Mouse (Mus musculus) adrenal gland, postnatal 4 days (tissue): ENCODE data around the gene Ntsr1. TPM values are rescaled to one million over a fixed set of nuclear protein-coding genes. Genes with fewer than 3 reads are reported as not detected.

Experiments
- DNase-seq, 2 experiments: peaks; one replicate each; pipeline ENCODE4 v3.0.0; 2021 to 2022; ENCODE audit warnings: low spot score in 2 of 2, mixed read lengths in 2 of 2
- total RNA-seq, 2 experiments: library from RNA; stranded (reverse); gene quantifications; 2 replicates each; pipeline ENCODE4 v1.2.3; 2021

Ntsr1 gene
- total RNA-seq, 2 experiments from 2014 or later: 0.25 to 0.73 TPM

- DNase-seq: no peak
Measured at GRCm38 (mm10) chr2:180506281-180506680, 6.5 kb downstream of the Ntsr1 start.

GRCm38 (mm10) chr2:180508455-180509115, 8.8 kb downstream of the Ntsr1 start:
- no peak for DNase-seq

GRCm38 (mm10) chr2:180510867-180511266, 11.1 kb downstream of the Ntsr1 start:
- no peak for DNase-seq

GRCm38 (mm10) chr2:180511875-180512661, 12.3 kb downstream of the Ntsr1 start:
- DNase-seq: no peak

- DNase-seq: no peak
Measured at GRCm38 (mm10) chr2:180513019-180513418, 13.2 kb downstream of the Ntsr1 start.

- no peak for DNase-seq
Measured at GRCm38 (mm10) chr2:180513835-180514234, 14.1 kb downstream of the Ntsr1 start.

GRCm38 (mm10) chr2:180521437-180522221, 21.9 kb downstream of the Ntsr1 start:
- no peak for DNase-seq

GRCm38 (mm10) chr2:180522825-180523224, 23.0 kb downstream of the Ntsr1 start:
- no peak for DNase-seq

GRCm38 (mm10) chr2:180527447-180527846, 27.7 kb downstream of the Ntsr1 start:
- no peak for DNase-seq

- no peak for DNase-seq
Measured at GRCm38 (mm10) chr2:180527883-180528282, 28.1 kb downstream of the Ntsr1 start.

- no peak for DNase-seq
Measured at GRCm38 (mm10) chr2:180530130-180530529, 30.4 kb downstream of the Ntsr1 start.

GRCm38 (mm10) chr2:180530584-180530983, 30.8 kb downstream of the Ntsr1 start:
- no peak for DNase-seq

- no peak for DNase-seq
Measured at GRCm38 (mm10) chr2:180531671-180532385, 32.1 kb downstream of the Ntsr1 start.

GRCm38 (mm10) chr2:180532386-180532995, 32.7 kb downstream of the Ntsr1 start:
- DNase-seq: no peak

- DNase-seq: no peak
Measured at GRCm38 (mm10) chr2:180533237-180533636, 33.5 kb downstream of the Ntsr1 start.

- no peak for DNase-seq
Measured at GRCm38 (mm10) chr2:180543675-180544074, 43.9 kb downstream of the Ntsr1 start.

- no peak for DNase-seq
Measured at GRCm38 (mm10) chr2:180545046-180545445, 45.3 kb downstream of the Ntsr1 start.

GRCm38 (mm10) chr2:180547384-180548106, 47.8 kb downstream of the Ntsr1 start:
- DNase-seq: no peak

GRCm38 (mm10) chr2:180552340-180552739, 52.6 kb downstream of the Ntsr1 start:
- no peak for DNase-seq

GRCm38 (mm10) chr2:180555219-180555618, 55.4 kb downstream of the Ntsr1 start:
- no peak for DNase-seq
